Mouse (Mus musculus) kidney, postnatal 0 days (tissue): ENCODE results near the gene Gabrb3. TPM values are rescaled to one million over a fixed set of nuclear protein-coding genes. Genes with fewer than 3 reads are reported as not detected.
A peak's percentile ranks its signal among the peaks of the same experiment; 100 is the strongest.

Source experiments
- ATAC-seq: fragments of 200-750 bp; cut with Nextera tagmentation; replicated peaks from 2 replicates; pipeline ENCODE4 v1.8.0; 2017; ENCODE audit warnings: low read depth, moderate number of reproducible peaks, moderate TSS enrichment, moderate library complexity; ENCODE audit not compliant: low FRiP score
- DNase-seq: peaks from one replicate; pipeline ENCODE4 v3.0.0-alpha.2; 2016; ENCODE audit warnings: low spot score
- H3K27ac ChIP-seq: fragments of 300-500 bp; sonication (generic); 2 replicates; pipeline ENCODE4 v1.5.1; 2014; ENCODE audit warnings: mild to moderate bottlenecking
- H3K27me3 ChIP-seq: fragments of 300-500 bp; sonication (generic); 2 replicates; pipeline ENCODE4 v1.6.1; 2014; ENCODE audit warnings: low read length, mixed read lengths; ENCODE audit not compliant: insufficient read depth
- H3K36me3 ChIP-seq: fragments of 300-500 bp; sonication (generic); 2 replicates; pipeline ENCODE4 v1.6.1; 2014; ENCODE audit warnings: low read length, mixed read lengths; ENCODE audit not compliant: insufficient read depth
- H3K4me1 ChIP-seq: fragments of 300-500 bp; sonication (generic); replicated peaks from 2 replicates; pipeline ENCODE4 v1.6.1; 2014; ENCODE audit warnings: antibody characterized with exemption, low read length, mixed read lengths; ENCODE audit not compliant: insufficient read depth
- H3K4me2 ChIP-seq: fragments of 300-500 bp; sonication (generic); 2 replicates; pipeline ENCODE4 v1.6.1; 2014; ENCODE audit warnings: mild to moderate bottlenecking, low read length, moderate library complexity, mixed read lengths
- H3K4me3 ChIP-seq: fragments of 300-500 bp; sonication (generic); replicated peaks from 2 replicates; pipeline ENCODE4 v1.5.1; 2014; ENCODE audit warnings: low read depth, low read length
- H3K9ac ChIP-seq: fragments of 300-500 bp; sonication (generic); 2 replicates; pipeline ENCODE4 v1.6.1; 2014; ENCODE audit warnings: low read depth, low read length
- H3K9me3 ChIP-seq: fragments of 300-500 bp; sonication (generic); replicated peaks from 2 replicates; pipeline ENCODE4 v1.6.1; 2016; ENCODE audit warnings: low read length, inconsistent platforms, mixed read lengths
- CTCF ChIP-seq: IDR thresholded peaks from 2 replicates; pipeline ENCODE4 v1.5.1; 2016; ENCODE audit warnings: antibody characterized with exemption, low read depth, mild to moderate bottlenecking, moderate library complexity
- WGBS: fragments of 180-500 bp; shearing (Covaris S2); extraction: QIAGEN DNeasy Blood & Tissue Kit; methylation state at CpG from one replicate; pipeline ENCODE4 v1.1.7; 2014; 5-methylcytosine and 5-hydroxymethylcytosine counted together
- polyA plus RNA-seq: library from polyadenylated mRNA; unstranded; fragments of >200 nt; fragmentation: Nextera tagmentation; extraction: Ambion mirVana; gene quantifications from 2 replicates; pipeline ENCODE4 v1.2.1, GENCODE M21; 2015

Gabrb3 gene
- polyA plus RNA-seq, 1 experiment from 2014 or later: 0.47 TPM

- Histone ChIP-seq H3K27me3 (no peaks in the 10 kb centered on the region), H3K9ac (no peak overlapping the region), H3K27ac (no peak overlapping the region), H3K4me2 (no peak overlapping the region), H3K4me1 (no peaks in the 10 kb centered on the region), H3K9me3 (no peaks in the 10 kb centered on the region), H3K4me3 (no peak overlapping the region), H3K36me3 (no peaks in the 10 kb centered on the region)
- ATAC-seq (no peak), DNase-seq (no peak)
- WGBS: 67% methylated on average over 3 of the region's 3 CpGs
- no peak for TF ChIP-seq CTCF
These were observed 141.4 kb downstream of the Gabrb3 start for GRCm38 (mm10) chr7:57560732-57561436.

GRCm38 (mm10) chr7:57564403-57564802, 144.9 kb downstream of the Gabrb3 start:
- Histone ChIP-seq H3K9ac (no peak overlapping the region), H3K36me3 (no peaks in the 10 kb centered on the region), H3K27ac (no peak overlapping the region), H3K4me2 (no peak overlapping the region), H3K9me3 (no peaks in the 10 kb centered on the region), H3K4me3 (no peak overlapping the region), H3K4me1 (no peaks in the 10 kb centered on the region), H3K27me3 (no peaks in the 10 kb centered on the region)
- TF ChIP-seq CTCF: no peak
- ATAC-seq (no peak), DNase-seq (no peak)
- WGBS: 90% methylated on average over 12 of the region's 12 CpGs

- H3K36me3 ChIP-seq: no peaks in the 10 kb centered on the region
- TF ChIP-seq CTCF: no peak
- ATAC-seq: peak; percentile 89
- peak overlapping the region; percentile 58 for H3K4me3 ChIP-seq
- no peaks in the 10 kb centered on the region for H3K9me3 ChIP-seq
- peak overlapping the region; percentile 91 for H3K4me2 ChIP-seq
- peaks cover 13% of the 10 kb centered on the region for H3K4me1 ChIP-seq
- H3K27me3 ChIP-seq: peaks cover 22% of the 10 kb centered on the region
- WGBS: 2% methylated on average over 36 of the region's 74 CpGs
- H3K27ac ChIP-seq: no peak overlapping the region
- peak overlapping the region; percentile 32; the same call in 1 of the 2 replicates for H3K9ac ChIP-seq
- DNase-seq: peak; percentile 66
These were observed 171.2 kb downstream of the Gabrb3 start for GRCm38 (mm10) chr7:57590451-57591248.

GRCm38 (mm10) chr7:57591249-57591577, 171.7 kb downstream of the Gabrb3 start:
- H3K9ac ChIP-seq: 0 out of 2 replicates have a peak overlapping the region, but pooled peaks have one; percentile 13
- H3K9me3 ChIP-seq: no peaks in the 10 kb centered on the region
- no peak for TF ChIP-seq CTCF
- 0% methylated on average over 32 of the region's 34 CpGs for WGBS
- peak; percentile 47 for ATAC-seq
- peaks cover 13% of the 10 kb centered on the region for H3K4me1 ChIP-seq
- H3K36me3 ChIP-seq: no peaks in the 10 kb centered on the region
- no peak overlapping the region for H3K27ac ChIP-seq
- peak overlapping the region; percentile 91 for H3K4me2 ChIP-seq
- peak; percentile 3 for DNase-seq
- H3K4me3 ChIP-seq: peak overlapping the region; percentile 58
- H3K27me3 ChIP-seq: peaks cover 22% of the 10 kb centered on the region

GRCm38 (mm10) chr7:57591578-57592431, 172.3 kb downstream of the Gabrb3 start:
- peak; percentile 59 for ATAC-seq

GRCm38 (mm10) chr7:57597341-57597740, 177.8 kb downstream of the Gabrb3 start:
- no peak overlapping the region for H3K9ac ChIP-seq
- no peak for TF ChIP-seq CTCF
- H3K4me2 ChIP-seq: no peak overlapping the region
- H3K27me3 ChIP-seq: no peaks in the 10 kb centered on the region; the same call in 1 of the 2 replicates
- H3K4me3 ChIP-seq: no peak overlapping the region
- no peak for DNase-seq
- H3K9me3 ChIP-seq: no peaks in the 10 kb centered on the region
- no peaks in the 10 kb centered on the region for H3K4me1 ChIP-seq
- H3K27ac ChIP-seq: no peak overlapping the region
- 64% methylated on average over 5 of the region's 5 CpGs for WGBS
- no peaks in the 10 kb centered on the region for H3K36me3 ChIP-seq
- ATAC-seq: no peak

More at GRCm38 (mm10) chr7:57591578-57592431, 172.3 kb downstream of the Gabrb3 start:
- peak overlapping the region; percentile 91 for H3K4me2 ChIP-seq
- peak; percentile 75 for DNase-seq
- H3K27me3 ChIP-seq: peaks cover 22% of the 10 kb centered on the region
- no peaks in the 10 kb centered on the region for H3K36me3 ChIP-seq
- H3K4me1 ChIP-seq: peaks cover 13% of the 10 kb centered on the region
- under 1% methylated on average over 56 of the region's 56 CpGs for WGBS
- peak overlapping the region; percentile 58 for H3K4me3 ChIP-seq
- H3K9ac ChIP-seq: no peak overlapping the region
- no peak for TF ChIP-seq CTCF
- no peak overlapping the region for H3K27ac ChIP-seq
- H3K9me3 ChIP-seq: no peaks in the 10 kb centered on the region
